Mouse (Mus musculus): ENCODE data around the gene Il5.

The Il5 gene

GRCm38 (mm10) chr11:53720715-53721114 lies at the start of gene Il5:
Gene Il5, plus strand, starts transcription at chr11:53720794.
- no peak for DNase-seq (ENCODE audit: low spot score)

- no peak for DNase-seq (ENCODE audit: low spot score)
Measured at GRCm38 (mm10) chr11:53671414-53671813, 49.2 kb upstream of the Il5 start.

- DNase-seq (ENCODE audit: low spot score), result no peak
Measured at GRCm38 (mm10) chr11:53680141-53680540, 40.5 kb upstream of the Il5 start.

- DNase-seq (ENCODE audit: low spot score), result no peak
Measured at GRCm38 (mm10) chr11:53681686-53682085, 38.9 kb upstream of the Il5 start.

- no peak for DNase-seq (ENCODE audit: low spot score)
Measured at GRCm38 (mm10) chr11:53682170-53682569, 38.4 kb upstream of the Il5 start.

- no peak for DNase-seq (ENCODE audit: low spot score)
Measured at GRCm38 (mm10) chr11:53682994-53683530, 37.5 kb upstream of the Il5 start.

- no peak for DNase-seq (ENCODE audit: low spot score)
Measured at GRCm38 (mm10) chr11:53691979-53692378, 28.6 kb upstream of the Il5 start.

- no peak for DNase-seq (ENCODE audit: low spot score)
Measured at GRCm38 (mm10) chr11:53698521-53698920, 22.1 kb upstream of the Il5 start.

GRCm38 (mm10) chr11:53699351-53699750 lies 21.2 kb upstream of the Il5 start:
- DNase-seq (ENCODE audit: low spot score), result no peak

- DNase-seq (ENCODE audit: low spot score), result peak; percentile 56
Measured at GRCm38 (mm10) chr11:53706236-53706933, 14.2 kb upstream of the Il5 start.

- peak; percentile 85 for DNase-seq (ENCODE audit: low spot score)
Measured at GRCm38 (mm10) chr11:53706934-53707717, 13.5 kb upstream of the Il5 start, which contains the start of gene Rad50. Gene Rad50, minus strand, starts transcription at chr11:53707319.

- DNase-seq (ENCODE audit: low spot score), result no peak
Measured at GRCm38 (mm10) chr11:53707718-53708009, 12.9 kb upstream of the Il5 start.

- no peak for DNase-seq (ENCODE audit: low spot score)
Measured at GRCm38 (mm10) chr11:53719701-53720100, 893 bp upstream of the Il5 start.

GRCm38 (mm10) chr11:53731457-53731856 lies 10.9 kb downstream of the Il5 start:
- DNase-seq (ENCODE audit: low spot score), result no peak

- no peak for DNase-seq (ENCODE audit: low spot score)
Measured at GRCm38 (mm10) chr11:53732244-53732643, 11.7 kb downstream of the Il5 start.

GRCm38 (mm10) chr11:53733824-53734223 lies 13.2 kb downstream of the Il5 start:
- DNase-seq (ENCODE audit: low spot score), result peak; percentile 22

- DNase-seq (ENCODE audit: low spot score), result no peak
Measured at GRCm38 (mm10) chr11:53734431-53734830, 13.8 kb downstream of the Il5 start.

GRCm38 (mm10) chr11:53734970-53735681 lies 14.5 kb downstream of the Il5 start:
- no peak for DNase-seq (ENCODE audit: low spot score)

GRCm38 (mm10) chr11:53735682-53736245 lies 15.2 kb downstream of the Il5 start:
- DNase-seq (ENCODE audit: low spot score), result peak; percentile 91

- peak; percentile 82 for DNase-seq (ENCODE audit: low spot score)
Measured at GRCm38 (mm10) chr11:53736771-53737572, 16.4 kb downstream of the Il5 start.

- DNase-seq (ENCODE audit: low spot score), result peak; percentile 77
Measured at GRCm38 (mm10) chr11:53737573-53737946, 17.0 kb downstream of the Il5 start.

Measured in retina, embryonic 14.5 days (tissue).